Mouse (Mus musculus): ENCODE results near the gene Atp6v1fnb. TPM values are rescaled to one million over a fixed set of nuclear protein-coding genes. Genes with fewer than 3 reads are reported as not detected.
A peak's percentile ranks its signal among the peaks of the same experiment; 100 is the strongest.

Atp6v1fnb gene
- total and polyA plus RNA-seq, 3 experiments: 1.3 TPM; not detected in 2

GRCm38 (mm10) chr6:29450667-29451066, 20.6 kb upstream of the Atp6v1fnb start:
- ATAC-seq (ENCODE audit: extremely low read depth, insufficient number of reproducible peaks, low FRiP score, poor library complexity, severe bottlenecking) (no peak), DNase-seq (ENCODE audit: low spot score) (no peak)
- no peaks in the 10 kb centered on the region for H3K36me3 ChIP-seq (replicated peaks)
- no peaks in the 10 kb centered on the region for H3K9me3 ChIP-seq (replicated peaks)
- no peak overlapping the region for H3K4me3 ChIP-seq (ENCODE audit: low read depth, low read length)
- TF ChIP-seq GATA2 (IDR thresholded peaks at IDR 0.05; ENCODE audit: borderline replicate concordance, low read depth, low read length) (no peak), TAL1 (conservative IDR thresholded peaks at IDR 0.05; ENCODE audit: low read depth, low read length) (no peak), CTCF (IDR thresholded peaks at IDR 0.05; ENCODE audit: low read depth, low read length) (no peak), POLR2AphosphoS5 (IDR thresholded peaks at IDR 0.05; ENCODE audit: insufficient replicate concordance, low read depth, low read length) (no peak)
- H3K27me3 ChIP-seq (ENCODE audit: insufficient read depth, low read length): peaks cover 49% of the 10 kb centered on the region
- peaks cover 15% of the 10 kb centered on the region for H3K4me1 ChIP-seq (ENCODE audit: insufficient read depth, low read depth, low read length)

DNA sequence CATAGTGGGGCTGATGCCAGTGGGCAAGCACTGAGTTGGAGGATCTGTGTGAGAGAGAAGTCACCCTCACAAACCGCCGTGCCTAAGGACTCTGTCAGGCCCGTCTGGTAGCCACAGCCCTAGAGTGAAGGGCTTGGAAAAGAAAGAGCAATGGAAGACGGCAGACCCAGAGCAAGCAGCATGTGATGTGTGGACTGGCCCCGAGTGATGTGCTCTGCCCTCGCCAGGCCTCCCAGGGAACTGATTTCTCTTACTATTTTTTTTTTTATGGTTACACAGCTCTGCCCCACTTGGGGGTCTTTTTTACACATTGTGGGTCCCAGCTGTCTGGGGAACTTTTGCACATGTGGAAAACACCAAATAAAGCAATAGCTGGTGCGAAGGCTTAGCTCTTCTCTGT, 9.7 kb upstream of the Atp6v1fnb start:
- DNase-seq (ENCODE audit: low spot score): no peak
- H3K9me3 ChIP-seq (replicated peaks): no peaks in the 10 kb centered on the region
- H3K36me3 ChIP-seq (replicated peaks): no peaks in the 10 kb centered on the region
- H3K27me3 ChIP-seq (ENCODE audit: insufficient read depth, low read length): peaks cover 50% of the 10 kb centered on the region
- ATAC-seq (ENCODE audit: extremely low read depth, insufficient number of reproducible peaks, low FRiP score, poor library complexity, severe bottlenecking): no peak
- H3K4me1 ChIP-seq (ENCODE audit: insufficient read depth, low read depth, low read length): peaks cover 9% of the 10 kb centered on the region; the same call in 1 of the 2 replicates
- no peak overlapping the region for H3K4me3 ChIP-seq (ENCODE audit: low read depth, low read length)
- TF ChIP-seq TAL1 (conservative IDR thresholded peaks at IDR 0.05; ENCODE audit: low read depth, low read length) (no peak), GATA1 (IDR thresholded peaks at IDR 0.05; ENCODE audit: borderline replicate concordance, low read length) (no peak), CTCF (IDR thresholded peaks at IDR 0.05; ENCODE audit: low read depth, low read length) (no peak)

- Histone ChIP-seq H3K4me3 (ENCODE audit: low read depth, low read length) (no peak overlapping the region), H3K9me3 (replicated peaks) (no peaks in the 10 kb centered on the region), H3K36me3 (replicated peaks) (no peaks in the 10 kb centered on the region), H3K27me3 (ENCODE audit: insufficient read depth, low read length) (peaks cover 36% of the 10 kb centered on the region), H3K4me1 (ENCODE audit: insufficient read depth, low read depth, low read length) (peaks cover 10% of the 10 kb centered on the region; the same call in 1 of the 2 replicates)
- ATAC-seq (ENCODE audit: extremely low read depth, insufficient number of reproducible peaks, low FRiP score, poor library complexity, severe bottlenecking) (no peak), DNase-seq (ENCODE audit: low spot score) (no peak)
- TF ChIP-seq POLR2AphosphoS5 (IDR thresholded peaks at IDR 0.05; ENCODE audit: insufficient replicate concordance, low read depth, low read length) (no peak), GATA1 (IDR thresholded peaks at IDR 0.05; ENCODE audit: borderline replicate concordance, low read length) (no peak)
Observed at GRCm38 (mm10) chr6:29463388-29463787, 7.8 kb upstream of the Atp6v1fnb start.

GRCm38 (mm10) chr6:29467583-29468354, 3.5 kb upstream of the Atp6v1fnb start, which contains the start of gene Atp6v1f:
Atp6v1f (plus strand) TSS chr6:29467718.
- peaks cover 38% of the 10 kb centered on the region for H3K36me3 ChIP-seq (replicated peaks)
- H3K27me3 ChIP-seq (ENCODE audit: insufficient read depth, low read length): peaks cover 9% of the 10 kb centered on the region
- TF ChIP-seq GATA2 (IDR thresholded peaks at IDR 0.05; ENCODE audit: borderline replicate concordance, low read depth, low read length) (no peak), CTCF (IDR thresholded peaks at IDR 0.05; ENCODE audit: low read depth, low read length) (no peak), GATA1 (IDR thresholded peaks at IDR 0.05; ENCODE audit: borderline replicate concordance, low read length) (no peak), TAL1 (conservative IDR thresholded peaks at IDR 0.05; ENCODE audit: low read depth, low read length) (no peak), POLR2AphosphoS5 (IDR thresholded peaks at IDR 0.05; ENCODE audit: insufficient replicate concordance, low read depth, low read length) (no peak)
- H3K4me1 ChIP-seq (ENCODE audit: insufficient read depth, low read depth, low read length): peaks cover 22% of the 10 kb centered on the region
- DNase-seq (ENCODE audit: low spot score) (peak; percentile 98), ATAC-seq (ENCODE audit: extremely low read depth, insufficient number of reproducible peaks, low FRiP score, poor library complexity, severe bottlenecking) (peak; percentile 86)
- peak within 1 kb of the TSS; percentile 78 for H3K4me3 ChIP-seq (ENCODE audit: low read depth, low read length)
- H3K9me3 ChIP-seq (replicated peaks): no peaks in the 10 kb centered on the region

DNA sequence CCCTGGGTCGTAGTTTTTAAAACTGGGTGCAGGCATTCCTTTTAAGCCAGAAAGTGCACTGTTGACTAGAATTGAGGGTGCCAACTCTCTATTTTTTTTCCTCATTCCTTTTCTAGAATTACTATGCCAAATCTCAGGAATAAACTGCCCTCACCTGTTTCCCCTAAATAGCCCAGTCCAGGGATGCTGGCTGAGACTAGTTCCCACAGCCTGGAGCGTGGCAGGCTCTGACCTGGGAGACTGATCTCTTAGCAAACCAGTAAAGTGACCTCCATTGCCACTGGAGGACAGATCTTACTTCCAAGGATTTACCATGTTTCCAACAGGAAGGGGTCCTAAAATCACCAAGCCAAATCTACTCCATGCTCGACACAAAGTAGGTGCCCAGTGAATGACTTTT, 2.4 kb upstream of the Atp6v1fnb start:
- no peaks in the 10 kb centered on the region for H3K9me3 ChIP-seq (replicated peaks)
- peaks cover 29% of the 10 kb centered on the region for H3K4me1 ChIP-seq (ENCODE audit: insufficient read depth, low read depth, low read length)
- no peak for TF ChIP-seq GATA1 (IDR thresholded peaks at IDR 0.05; ENCODE audit: borderline replicate concordance, low read length)
- no peak for TF ChIP-seq POLR2AphosphoS5 (IDR thresholded peaks at IDR 0.05; ENCODE audit: insufficient replicate concordance, low read depth, low read length)
- TF ChIP-seq TAL1 (conservative IDR thresholded peaks at IDR 0.05; ENCODE audit: low read depth, low read length): no peak
- TF ChIP-seq GATA2 (IDR thresholded peaks at IDR 0.05; ENCODE audit: borderline replicate concordance, low read depth, low read length): no peak
- TF ChIP-seq CTCF (IDR thresholded peaks at IDR 0.05; ENCODE audit: low read depth, low read length): no peak
- DNase-seq (ENCODE audit: low spot score) (no peak), ATAC-seq (ENCODE audit: extremely low read depth, insufficient number of reproducible peaks, low FRiP score, poor library complexity, severe bottlenecking) (no peak)
- H3K27me3 ChIP-seq (ENCODE audit: insufficient read depth, low read length): peaks cover 5% of the 10 kb centered on the region
- H3K36me3 ChIP-seq (replicated peaks): peaks cover 47% of the 10 kb centered on the region
- peak overlapping the region; percentile 78 for H3K4me3 ChIP-seq (ENCODE audit: low read depth, low read length)

GRCm38 (mm10) chr6:29473941-29474691, 2.9 kb downstream of the Atp6v1fnb start:
- ATAC-seq (ENCODE audit: extremely low read depth, insufficient number of reproducible peaks, low FRiP score, poor library complexity, severe bottlenecking) (peak; percentile 96), DNase-seq (ENCODE audit: low spot score) (peak; percentile 89)
- no peaks in the 10 kb centered on the region for H3K9me3 ChIP-seq (replicated peaks)
- no peak for TF ChIP-seq CTCF (IDR thresholded peaks at IDR 0.05; ENCODE audit: low read depth, low read length)
- no peak for TF ChIP-seq TAL1 (conservative IDR thresholded peaks at IDR 0.05; ENCODE audit: low read depth, low read length)
- no peak for TF ChIP-seq GATA1 (IDR thresholded peaks at IDR 0.05; ENCODE audit: borderline replicate concordance, low read length)
- no peak for TF ChIP-seq POLR2AphosphoS5 (IDR thresholded peaks at IDR 0.05; ENCODE audit: insufficient replicate concordance, low read depth, low read length)
- no peak for TF ChIP-seq GATA2 (IDR thresholded peaks at IDR 0.05; ENCODE audit: borderline replicate concordance, low read depth, low read length)
- H3K27me3 ChIP-seq (ENCODE audit: insufficient read depth, low read length): peaks cover 36% of the 10 kb centered on the region
- peaks cover 44% of the 10 kb centered on the region for H3K36me3 ChIP-seq (replicated peaks)
- peaks cover 23% of the 10 kb centered on the region for H3K4me1 ChIP-seq (ENCODE audit: insufficient read depth, low read depth, low read length)
- H3K4me3 ChIP-seq (ENCODE audit: low read depth, low read length): peak overlapping the region; percentile 69
